Mouse (Mus musculus) neutrophil, adult 65 days (primary cell): ENCODE measurements around the gene Zfp788. TPM values are rescaled to one million over a fixed set of nuclear protein-coding genes. Genes with fewer than 3 reads are reported as not detected.

Experiments used
- total RNA-seq: library from RNA; stranded (reverse); gene quantifications from 2 replicates; pipeline ENCODE4 v1.2.4, GENCODE M21; 2023

Zfp788 gene
- total RNA-seq, result 4.0 and 4.2 TPM in 2 replicates

GRCm38 (mm10) chr7:41632409-41633220, at the start of gene Zfp788:
Gene Zfp788 (plus strand): TSS chr7:41633203.

GRCm38 (mm10) chr7:41599034-41599813, 33.8 kb upstream of the Zfp788 start, which contains the start of gene 2610021A01Rik:
Gene 2610021A01Rik (plus strand): TSS chr7:41599230.

Other genes with a start within 250 kb of the Zfp788 start
- gene AI987944, start 239.8 kb upstream of the Zfp788 start, total RNA-seq, result 3.1 and 3.8 TPM in 2 replicates
- gene Vmn2r57, start 184.5 kb upstream of the Zfp788 start, total RNA-seq, result not detected in 2 replicates
- gene Gm20449, start 133.8 kb upstream of the Zfp788 start, total RNA-seq, result 0.14 and 0.38 TPM in 2 replicates
- gene AW146154, start 133.3 kb upstream of the Zfp788 start, total RNA-seq, result 2.6 and 2.9 TPM in 2 replicates
- gene Gm6871, start 59.5 kb upstream of the Zfp788 start, total RNA-seq, result not detected in 2 replicates
- gene 2610021A01Rik, start 34.0 kb upstream of the Zfp788 start, total RNA-seq, result 5.9 and 10.2 TPM in 2 replicates
- not detected in 2 replicates for gene Vmn2r58, start 239.5 kb downstream of the Zfp788 start, total RNA-seq